Mouse (Mus musculus): Measurements from ENCODE around the gene Foxp1. TPM values are rescaled to one million over a fixed set of nuclear protein-coding genes. Genes with fewer than 3 reads are reported as not detected.
A peak's percentile ranks its signal among the peaks of the same experiment; 100 is the strongest.

Foxp1 gene
- total RNA-seq, 2 experiments from 2014 or later = 133 to 135 TPM

- DNase-seq (ENCODE audit: low spot score in 2 of 2) = no peak
Measured at GRCm38 (mm10) chr6:99265173-99265572, 257.3 kb downstream of the Foxp1 start.

- DNase-seq (ENCODE audit: low spot score in 2 of 2) = no peak
Measured at GRCm38 (mm10) chr6:99264192-99265093, 258.1 kb downstream of the Foxp1 start.

GRCm38 (mm10) chr6:99263886-99264185, 258.7 kb downstream of the Foxp1 start:
- DNase-seq (ENCODE audit: low spot score in 2 of 2) = no peak

GRCm38 (mm10) chr6:99263061-99263885, 259.2 kb downstream of the Foxp1 start:
- DNase-seq (ENCODE audit: low spot score in 2 of 2) = no peak

GRCm38 (mm10) chr6:99261737-99262130, 260.8 kb downstream of the Foxp1 start:
- no peak for DNase-seq (ENCODE audit: low spot score in 2 of 2)

GRCm38 (mm10) chr6:99260941-99261736, 261.4 kb downstream of the Foxp1 start:
- DNase-seq (ENCODE audit: low spot score in 2 of 2) = no peak

- no peak for DNase-seq (ENCODE audit: low spot score in 2 of 2)
Measured at GRCm38 (mm10) chr6:99258346-99258745, 264.2 kb downstream of the Foxp1 start.

- no peak for DNase-seq (ENCODE audit: low spot score in 2 of 2)
Measured at GRCm38 (mm10) chr6:99257676-99258075, 264.8 kb downstream of the Foxp1 start.

GRCm38 (mm10) chr6:99253331-99253730, 269.2 kb downstream of the Foxp1 start:
- DNase-seq (ENCODE audit: low spot score in 2 of 2) = no peak

GRCm38 (mm10) chr6:99252816-99253215, 269.7 kb downstream of the Foxp1 start:
- no peak for DNase-seq (ENCODE audit: low spot score in 2 of 2)

- no peak for DNase-seq (ENCODE audit: low spot score in 2 of 2)
Measured at GRCm38 (mm10) chr6:99251924-99252323, 270.6 kb downstream of the Foxp1 start.

GRCm38 (mm10) chr6:99251222-99251621, 271.3 kb downstream of the Foxp1 start:
- no peak for DNase-seq (ENCODE audit: low spot score in 2 of 2)

GRCm38 (mm10) chr6:99249496-99250030, 273.0 kb downstream of the Foxp1 start:
- no peak for DNase-seq (ENCODE audit: low spot score in 2 of 2)

GRCm38 (mm10) chr6:99248396-99248795, 274.1 kb downstream of the Foxp1 start:
- no peak for DNase-seq (ENCODE audit: low spot score in 2 of 2)

- no peak for DNase-seq (ENCODE audit: low spot score in 2 of 2)
Measured at GRCm38 (mm10) chr6:99241625-99242395, 280.7 kb downstream of the Foxp1 start.

GRCm38 (mm10) chr6:99240764-99241163, 281.8 kb downstream of the Foxp1 start:
- DNase-seq (ENCODE audit: low spot score in 2 of 2) = no peak

- peak in 1 of 2 experiments; percentile 10 for DNase-seq (ENCODE audit: low spot score in 2 of 2)
Measured at GRCm38 (mm10) chr6:99235588-99235987, 286.9 kb downstream of the Foxp1 start.

- no peak for DNase-seq (ENCODE audit: low spot score in 2 of 2)
Measured at GRCm38 (mm10) chr6:99233411-99233810, 289.1 kb downstream of the Foxp1 start.

GRCm38 (mm10) chr6:99228336-99228870, 294.1 kb downstream of the Foxp1 start:
- no peak for DNase-seq (ENCODE audit: low spot score in 2 of 2)

GRCm38 (mm10) chr6:99221147-99221546, 301.4 kb downstream of the Foxp1 start:
- DNase-seq (ENCODE audit: low spot score in 2 of 2) = no peak

All from left cerebral cortex, adult 18-20 months (tissue).